Mouse (Mus musculus): Measurements from ENCODE around the gene Zdhhc14. TPM values are rescaled to one million over a fixed set of nuclear protein-coding genes. Genes with fewer than 3 reads are reported as not detected.
A peak's percentile ranks its signal among the peaks of the same experiment; 100 is the strongest.

Gene Zdhhc14
- total RNA-seq, 2 experiments from 2014 or later = 4.4 to 5.7 TPM

DNA sequence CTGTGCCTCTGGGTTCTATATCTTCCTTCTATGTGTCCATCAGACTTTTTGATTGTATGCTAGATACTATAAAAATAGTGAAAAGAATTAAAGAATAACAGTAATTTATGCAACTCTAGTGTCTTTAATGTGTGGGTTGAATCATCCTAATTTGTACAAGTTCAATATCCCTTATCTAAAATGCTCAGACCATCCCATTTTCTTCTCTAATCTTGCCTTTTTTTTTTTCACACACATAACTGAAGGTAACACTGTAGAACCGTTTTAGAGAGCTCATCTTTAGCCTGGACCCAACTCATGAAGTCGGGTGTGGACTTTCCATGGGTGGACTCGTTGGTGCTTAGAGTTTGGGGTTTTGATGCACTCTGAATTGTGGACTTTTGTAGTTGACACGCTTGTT lies 12.6 kb downstream of the Zdhhc14 start:
- DNase-seq = no peak

DNA sequence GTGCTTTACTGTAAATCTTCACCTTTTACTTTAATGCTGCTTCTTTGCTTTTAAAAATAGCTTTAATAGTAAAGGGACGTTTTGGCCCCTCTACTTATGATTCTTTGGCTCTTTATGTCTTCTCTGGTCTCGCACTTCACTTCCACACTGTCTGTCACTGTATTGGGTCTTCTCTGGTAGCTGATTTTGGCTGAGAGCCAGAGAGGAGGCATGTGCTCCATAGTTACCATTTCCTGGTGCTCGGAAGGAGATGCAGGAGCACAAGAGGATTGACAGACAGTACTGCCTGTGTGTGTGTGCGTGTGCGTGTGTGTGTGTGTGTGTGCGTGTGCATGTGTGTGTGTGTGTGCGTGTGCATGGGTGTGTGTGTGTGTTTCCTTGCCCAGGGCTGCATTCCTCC lies 14.2 kb downstream of the Zdhhc14 start:
- peak in 1 of 2 experiments; percentile 10 for DNase-seq

DNA sequence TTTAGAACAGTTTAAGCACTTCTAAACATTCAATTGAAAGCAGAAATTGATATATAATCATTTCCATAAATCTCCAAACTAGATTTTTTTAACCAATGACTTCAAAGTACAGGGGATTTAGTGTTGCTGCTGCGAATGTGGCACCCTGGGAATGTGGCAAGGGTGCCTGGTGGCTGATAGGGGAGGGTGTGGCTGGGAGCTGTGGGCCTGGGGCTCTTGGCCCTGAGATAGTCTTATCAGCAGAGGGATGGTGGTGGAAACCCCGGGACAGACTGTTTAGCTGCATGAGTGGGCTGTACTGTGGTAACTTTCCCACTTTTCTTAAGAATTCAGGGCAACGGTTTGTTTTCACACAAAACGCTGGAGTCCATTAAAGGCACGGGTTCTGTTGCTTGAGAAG lies 14.6 kb downstream of the Zdhhc14 start:
- no peak for DNase-seq

DNA sequence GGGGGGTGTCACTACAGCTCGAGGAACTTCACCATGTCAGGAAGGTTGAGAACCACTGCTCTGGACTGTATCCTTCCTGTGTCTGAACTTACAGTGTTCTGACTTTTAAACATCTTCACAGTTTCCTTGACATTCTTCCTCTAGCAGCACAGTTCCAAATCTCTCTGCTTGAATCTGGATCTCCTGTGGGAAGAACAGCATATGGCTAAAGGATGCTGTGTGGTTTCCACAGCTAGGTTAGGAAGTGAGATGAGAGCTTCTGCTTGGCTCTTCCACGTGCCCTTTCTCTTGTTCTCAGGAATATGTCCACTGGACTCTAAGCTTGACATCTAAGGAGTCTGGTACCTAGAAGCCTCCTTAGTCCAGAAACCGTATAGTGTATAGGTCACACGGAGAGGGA lies 15.7 kb downstream of the Zdhhc14 start:
- DNase-seq = no peak

DNA sequence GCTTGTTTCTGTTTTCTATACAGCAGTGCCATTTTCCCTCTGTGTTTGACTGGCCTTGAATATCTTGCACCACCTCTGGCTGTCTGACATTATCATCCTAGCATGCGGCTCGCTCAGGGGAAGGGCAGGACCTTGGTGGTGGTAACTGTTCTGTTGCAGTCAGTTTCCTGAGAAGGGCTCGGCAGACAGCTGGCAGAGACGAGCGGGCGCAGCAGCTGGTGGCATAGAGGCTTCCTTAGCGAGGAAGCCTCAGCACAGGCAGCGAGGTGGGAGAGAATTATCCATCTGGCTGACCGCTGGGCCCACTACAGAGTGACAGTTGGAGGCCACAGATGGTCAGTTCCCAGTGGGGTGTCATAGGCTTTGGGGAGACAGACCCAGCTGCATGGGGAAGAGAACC lies 18.2 kb downstream of the Zdhhc14 start:
- DNase-seq = peak; percentile 45 to 57

DNA sequence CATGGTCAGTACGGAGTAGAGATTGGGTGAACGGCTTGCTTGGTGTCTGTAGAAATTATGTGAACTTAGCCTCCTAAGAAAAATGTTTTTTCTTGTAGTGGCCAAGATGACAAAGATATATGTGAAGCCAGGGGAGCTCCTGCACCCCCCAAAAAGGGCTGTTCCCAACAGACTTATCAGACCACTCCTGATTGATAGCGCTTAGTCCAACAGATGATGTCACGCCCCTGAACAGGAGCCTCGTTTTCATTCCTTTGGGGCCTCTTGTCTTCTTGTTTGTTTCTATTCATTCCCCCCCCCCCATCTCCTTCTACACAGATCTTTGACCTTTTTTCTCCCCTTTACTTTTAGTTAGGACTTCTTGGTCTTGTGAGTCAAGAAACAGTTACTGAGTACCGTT lies 19.4 kb downstream of the Zdhhc14 start:
- no peak for DNase-seq

DNA sequence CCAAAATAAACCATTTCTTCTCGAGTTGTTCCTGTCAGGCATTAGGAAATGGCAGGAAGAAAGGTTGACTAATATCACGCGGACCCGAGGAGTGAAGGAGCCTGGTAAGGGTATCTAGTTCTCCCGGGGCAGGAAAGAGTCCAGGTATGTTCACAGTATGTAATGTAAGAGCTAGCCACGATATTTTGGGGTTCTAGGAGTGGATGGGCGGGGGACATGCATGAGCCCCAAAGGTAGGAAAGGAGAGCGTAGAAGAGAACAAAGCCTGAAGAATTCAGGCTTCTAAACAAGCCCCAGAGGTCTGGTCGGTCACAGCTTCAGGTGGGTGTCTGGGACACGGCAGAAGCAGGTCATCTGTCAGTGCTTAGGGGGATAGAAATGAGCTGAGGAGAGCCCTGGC lies 27.1 kb downstream of the Zdhhc14 start:
- DNase-seq = no peak

DNA sequence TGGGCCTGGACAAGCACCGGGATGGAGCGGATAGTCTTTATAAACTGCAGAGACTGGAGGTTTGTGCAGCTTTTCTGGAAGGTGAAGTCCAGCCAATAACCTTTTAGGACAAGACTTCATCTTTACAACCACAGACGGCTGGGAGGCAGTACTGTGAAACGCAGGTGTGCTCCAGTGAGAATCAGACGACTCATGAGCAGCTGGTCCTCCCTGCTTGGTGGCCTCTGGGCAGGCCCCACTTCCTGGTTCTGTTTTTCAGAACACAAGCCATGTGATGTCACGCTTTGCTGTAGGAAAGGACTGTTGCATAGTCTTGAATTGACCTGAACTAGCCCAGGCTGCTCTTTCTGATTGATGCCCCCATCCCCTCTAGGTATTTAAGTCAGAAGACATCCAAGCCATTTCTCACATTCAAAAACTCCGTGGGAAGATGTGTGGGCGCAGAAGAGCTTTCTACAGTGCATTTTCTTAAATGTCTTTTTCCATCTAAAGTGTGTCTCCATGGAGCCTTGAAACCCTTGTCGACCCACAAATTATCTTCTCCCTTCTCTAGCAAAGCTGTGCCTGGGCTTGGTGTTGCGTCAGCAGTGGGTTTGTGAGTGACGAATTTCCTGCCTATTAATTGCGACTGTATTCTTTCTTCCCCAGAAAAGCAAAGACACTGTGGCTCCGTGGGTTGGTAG lies 27.7 kb downstream of the Zdhhc14 start:
- DNase-seq = no peak

DNA sequence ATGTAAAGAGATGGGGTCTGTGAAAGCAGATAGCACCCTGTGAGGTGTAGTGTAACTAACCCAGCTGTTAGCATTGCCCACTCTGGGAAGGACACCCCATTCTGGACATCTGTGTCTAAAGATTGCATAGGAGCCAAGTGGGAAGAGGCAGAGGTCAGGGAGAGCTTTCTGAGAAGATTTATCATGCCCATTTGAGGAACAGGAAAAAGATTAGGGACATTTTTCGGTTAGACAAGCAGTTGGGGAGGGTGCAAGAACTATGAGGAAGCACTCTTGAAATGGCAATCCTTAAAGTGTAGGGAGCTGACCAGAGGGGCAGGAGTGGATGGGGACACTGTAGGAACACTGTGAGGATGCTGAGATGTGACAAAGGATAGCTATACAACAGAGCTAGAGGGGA lies 29.2 kb downstream of the Zdhhc14 start:
- DNase-seq = no peak

DNA sequence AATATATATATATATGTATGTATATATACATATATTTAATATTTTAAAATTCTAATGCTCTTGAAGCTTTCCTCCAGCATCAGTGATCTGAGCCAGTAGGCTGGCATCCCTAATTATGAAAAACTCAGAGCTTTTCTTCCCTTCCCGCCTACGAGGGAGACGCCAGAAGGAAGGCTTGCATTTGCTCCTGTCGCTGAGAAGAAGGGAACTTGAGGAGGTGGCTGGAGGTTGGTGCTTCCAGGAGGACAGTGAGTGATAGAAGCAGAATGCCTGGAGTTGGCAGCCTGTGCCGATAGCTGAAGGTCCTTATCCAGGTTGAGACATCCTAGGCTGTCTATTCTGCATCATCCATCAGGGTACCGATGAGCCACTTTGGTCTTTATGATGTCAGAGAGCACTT lies 37.2 kb downstream of the Zdhhc14 start:
- no peak for DNase-seq

DNA sequence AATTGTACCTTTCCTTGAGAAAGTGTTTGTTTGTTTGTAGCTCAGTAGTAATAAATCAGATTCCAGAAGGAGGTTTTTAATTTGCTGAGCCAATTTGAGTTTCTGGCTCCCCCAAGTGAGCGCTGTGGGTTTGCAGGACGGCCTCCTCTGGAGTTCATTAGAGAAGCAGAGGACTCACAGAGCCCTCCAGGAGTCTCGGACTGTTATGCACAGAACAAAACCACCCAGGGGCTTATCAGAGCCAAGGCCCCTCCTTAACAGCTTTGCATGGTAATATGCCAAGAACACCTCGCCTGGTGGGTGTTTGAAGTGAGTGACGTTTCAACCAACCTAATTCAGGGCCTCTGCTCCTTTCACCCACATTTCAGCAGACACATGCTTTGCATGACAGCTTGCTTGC lies 40.5 kb downstream of the Zdhhc14 start:
- DNase-seq = no peak

DNA sequence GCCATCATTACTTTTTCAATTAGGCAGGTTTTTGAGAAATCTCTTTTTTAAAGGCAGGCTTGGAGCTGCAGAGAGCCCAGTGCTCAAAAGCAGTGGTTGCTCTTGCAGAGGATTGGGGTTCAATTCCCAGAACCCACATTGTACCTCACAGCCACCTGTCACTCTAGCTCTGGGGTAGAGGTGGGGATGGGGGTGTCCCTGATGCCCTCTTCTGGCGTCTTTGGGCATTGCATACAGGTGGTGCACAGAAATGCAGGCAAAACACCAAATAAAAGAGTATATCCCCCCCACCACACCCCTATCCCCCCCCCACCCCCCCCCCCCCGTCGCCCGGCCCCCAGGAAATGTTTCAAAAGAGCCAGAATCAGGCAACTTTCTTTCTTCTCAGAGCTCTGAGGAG lies 43.0 kb downstream of the Zdhhc14 start:
- DNase-seq = no peak

DNA sequence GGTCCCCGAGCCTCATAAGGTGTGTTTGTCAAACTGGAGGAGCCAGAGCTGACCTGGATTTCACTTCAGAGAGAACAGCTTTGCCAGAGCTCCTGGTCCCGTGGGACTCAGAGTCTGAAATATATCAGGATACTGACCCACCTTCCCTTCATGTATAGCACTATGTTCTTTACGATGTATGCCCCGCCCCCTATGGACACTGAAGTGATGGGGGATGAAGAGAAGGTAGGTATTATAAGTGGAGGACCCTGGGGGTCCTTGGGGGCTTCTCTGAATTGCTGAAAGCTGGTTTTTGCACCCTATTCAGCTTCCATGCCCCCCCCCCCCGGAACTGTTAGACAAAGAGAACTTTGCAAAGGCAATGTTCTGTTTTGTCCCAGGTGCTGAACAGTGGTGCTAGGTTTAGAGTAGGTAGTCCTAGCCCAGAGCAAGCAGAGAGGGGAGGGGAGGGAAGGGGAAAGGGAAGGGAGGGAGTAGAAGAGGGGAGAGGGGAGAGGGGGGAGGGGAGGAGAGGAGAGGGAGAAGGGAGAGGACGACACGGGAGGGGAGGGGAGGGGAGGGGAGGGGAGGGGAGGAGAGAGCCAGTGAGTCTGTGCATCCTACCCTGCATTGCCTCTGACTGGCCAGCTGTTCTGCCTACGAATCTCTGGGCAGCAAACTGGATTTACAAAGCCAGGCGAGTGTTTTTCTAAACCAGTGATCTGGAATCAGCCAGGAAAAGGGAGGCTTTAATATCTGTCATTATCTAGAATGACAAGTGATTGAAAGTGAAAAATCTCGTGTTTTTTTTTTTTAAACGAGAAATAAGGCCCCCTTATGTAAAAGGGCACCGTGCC lies 44.1 kb downstream of the Zdhhc14 start:
- no peak for DNase-seq

DNA sequence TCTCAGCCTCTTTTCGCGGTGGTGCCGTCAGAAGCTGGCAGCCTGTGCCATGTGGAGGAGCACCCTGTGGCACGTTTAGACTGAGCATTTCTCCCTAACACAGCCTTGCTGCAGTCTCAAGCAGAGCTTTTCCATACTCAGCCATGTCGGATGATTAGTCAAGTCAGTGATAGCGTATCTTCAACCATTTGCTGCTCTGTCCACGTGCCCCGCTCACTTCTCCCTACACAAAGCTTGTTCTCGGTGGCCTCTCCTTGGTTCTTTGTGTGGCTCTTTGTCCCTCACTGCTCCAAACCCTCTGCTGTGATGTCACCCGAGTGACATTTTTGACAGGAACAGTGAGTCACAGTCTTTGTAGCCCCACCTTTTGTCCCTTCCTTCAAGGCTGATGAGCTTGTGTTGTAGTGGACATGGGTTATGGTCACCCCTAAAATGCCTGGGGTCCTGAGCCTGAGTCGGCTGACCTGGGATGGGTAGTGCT lies 44.8 kb downstream of the Zdhhc14 start:
- peak; percentile 28 to 38 for DNase-seq

DNA sequence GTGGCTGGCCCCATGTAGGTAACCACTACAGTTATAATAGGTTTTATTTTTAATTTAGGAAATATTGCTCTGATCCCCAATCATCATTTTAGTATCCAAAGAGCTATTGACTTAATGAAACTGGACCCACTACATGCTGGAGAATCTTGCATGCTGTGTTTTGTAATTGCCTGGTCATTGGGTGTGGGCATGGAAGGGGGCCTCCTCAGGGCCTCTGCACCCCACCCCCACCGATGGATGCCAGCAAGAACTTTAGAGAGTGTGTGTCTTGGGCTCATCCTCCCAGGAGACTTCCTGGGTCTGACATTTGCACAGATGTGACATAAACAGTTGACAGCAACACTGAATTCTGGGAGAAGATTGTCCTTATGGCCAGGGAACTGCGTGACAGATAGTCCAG lies 49.8 kb downstream of the Zdhhc14 start:
- DNase-seq = no peak

DNA sequence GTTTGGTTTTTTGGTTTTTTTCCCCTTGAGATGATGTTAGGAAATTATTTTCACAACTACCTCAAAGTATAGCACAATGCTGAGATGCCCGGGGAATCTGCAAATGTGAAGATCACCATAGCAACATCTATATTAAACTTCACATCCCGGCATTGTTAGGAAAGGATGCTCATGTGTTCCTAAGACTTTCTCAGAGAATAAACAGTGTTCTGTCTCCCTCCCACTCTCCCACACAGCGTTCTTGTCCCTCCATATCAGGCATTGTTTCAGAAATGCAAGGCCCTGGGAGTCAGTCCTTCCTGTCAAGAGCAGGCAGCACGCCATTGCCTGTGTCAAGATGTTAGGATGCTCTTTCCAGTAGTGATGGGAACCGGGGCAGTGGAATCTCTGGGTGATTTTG lies 51.7 kb downstream of the Zdhhc14 start:
- DNase-seq = no peak

DNA sequence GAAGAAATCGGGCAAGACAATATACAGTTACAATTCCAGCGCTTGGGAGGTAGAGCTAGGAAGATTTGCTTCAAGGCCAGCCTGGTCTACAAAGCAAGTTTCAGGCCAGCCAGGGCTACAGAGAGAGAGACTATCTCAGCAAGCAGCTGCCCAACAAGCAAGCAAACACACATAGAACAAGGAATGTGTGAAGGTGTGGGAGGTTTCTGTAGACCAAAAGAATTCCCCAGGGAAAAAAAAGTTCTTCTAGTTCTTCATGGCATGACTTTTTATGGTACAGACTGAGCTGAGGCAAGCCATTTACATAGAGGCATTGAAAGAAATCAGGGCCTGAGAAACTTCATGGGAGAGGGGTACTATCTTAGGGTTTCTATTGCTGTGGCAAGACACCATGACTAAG lies 52.7 kb downstream of the Zdhhc14 start:
- no peak for DNase-seq

DNA sequence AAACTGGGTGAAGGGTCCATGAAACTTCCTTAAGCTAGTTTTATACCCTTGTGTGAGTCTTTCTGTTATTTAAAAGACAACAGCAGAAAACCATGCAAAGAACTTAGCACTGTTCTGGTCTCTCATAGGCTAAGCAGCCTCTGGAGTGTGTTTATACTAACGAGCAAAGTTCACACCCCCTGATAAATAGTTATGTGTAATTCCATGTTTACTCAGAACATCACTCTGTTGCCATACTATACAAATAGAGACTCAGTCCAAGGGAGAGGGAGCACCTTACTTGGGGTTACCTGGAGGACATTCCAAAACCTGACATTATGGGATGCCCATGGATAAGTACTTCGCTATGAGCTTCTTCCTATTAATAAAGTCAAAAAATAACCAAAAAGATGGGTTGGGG lies 56.2 kb downstream of the Zdhhc14 start:
- no peak for DNase-seq

DNA sequence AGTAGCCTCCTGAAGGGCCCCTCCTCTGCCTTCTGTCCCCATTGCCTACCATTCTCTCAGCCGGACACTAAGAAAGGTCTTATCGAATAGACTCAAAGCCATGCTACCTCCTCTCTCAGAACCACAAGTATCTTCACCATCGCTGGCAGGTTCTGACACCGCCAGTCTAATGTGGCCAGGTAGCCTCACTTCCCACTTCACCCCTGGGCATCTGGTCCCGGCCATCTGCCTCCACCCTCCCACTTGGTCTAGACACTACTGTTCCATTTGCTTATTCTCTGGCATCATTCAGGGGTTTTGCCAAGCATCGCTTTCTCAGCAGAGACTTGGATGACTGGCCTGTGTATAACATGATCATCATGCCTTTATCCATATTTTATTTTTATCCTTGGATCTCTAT lies 57.1 kb downstream of the Zdhhc14 start:
- DNase-seq = no peak

DNA sequence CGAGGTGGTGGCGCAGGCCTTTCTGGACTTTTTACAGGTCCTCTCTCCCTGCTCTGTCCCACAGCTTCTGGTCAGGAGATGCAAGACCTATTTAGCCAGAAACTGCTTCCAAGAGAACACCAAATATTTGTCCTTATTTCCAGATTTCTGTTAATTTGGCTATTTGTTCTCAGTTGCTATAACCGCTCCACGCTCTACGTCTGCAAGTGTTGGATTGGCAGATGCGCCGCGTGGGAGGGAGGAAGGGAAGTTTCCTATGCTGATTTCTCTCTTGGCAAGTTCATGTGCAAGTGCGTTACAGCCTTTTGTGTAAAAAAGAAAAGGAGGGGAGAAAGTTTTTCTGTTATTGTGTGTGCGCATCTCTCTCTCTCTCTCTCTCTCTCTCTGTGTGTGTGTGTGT lies 58.1 kb downstream of the Zdhhc14 start:
- DNase-seq = no peak

DNA sequence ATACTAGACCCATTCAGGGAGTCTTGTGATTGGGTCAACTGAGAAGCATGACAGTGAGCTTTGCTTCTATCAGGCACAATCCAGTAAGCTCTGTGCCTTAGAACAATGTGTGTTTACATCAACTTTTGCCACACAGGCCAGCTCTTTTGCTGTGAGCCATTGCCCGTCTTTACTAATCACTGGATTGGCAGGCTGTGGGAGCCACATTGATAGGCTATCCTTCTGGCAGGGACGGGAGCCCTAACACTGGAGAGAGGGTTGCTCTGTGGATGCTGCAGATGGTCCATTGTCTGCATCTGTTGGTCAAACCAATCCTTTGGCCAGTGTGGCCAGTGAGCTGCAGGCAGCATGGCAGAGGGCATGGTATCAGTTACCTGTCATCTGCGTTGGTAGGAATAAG lies 58.8 kb downstream of the Zdhhc14 start:
- DNase-seq = no peak

DNA sequence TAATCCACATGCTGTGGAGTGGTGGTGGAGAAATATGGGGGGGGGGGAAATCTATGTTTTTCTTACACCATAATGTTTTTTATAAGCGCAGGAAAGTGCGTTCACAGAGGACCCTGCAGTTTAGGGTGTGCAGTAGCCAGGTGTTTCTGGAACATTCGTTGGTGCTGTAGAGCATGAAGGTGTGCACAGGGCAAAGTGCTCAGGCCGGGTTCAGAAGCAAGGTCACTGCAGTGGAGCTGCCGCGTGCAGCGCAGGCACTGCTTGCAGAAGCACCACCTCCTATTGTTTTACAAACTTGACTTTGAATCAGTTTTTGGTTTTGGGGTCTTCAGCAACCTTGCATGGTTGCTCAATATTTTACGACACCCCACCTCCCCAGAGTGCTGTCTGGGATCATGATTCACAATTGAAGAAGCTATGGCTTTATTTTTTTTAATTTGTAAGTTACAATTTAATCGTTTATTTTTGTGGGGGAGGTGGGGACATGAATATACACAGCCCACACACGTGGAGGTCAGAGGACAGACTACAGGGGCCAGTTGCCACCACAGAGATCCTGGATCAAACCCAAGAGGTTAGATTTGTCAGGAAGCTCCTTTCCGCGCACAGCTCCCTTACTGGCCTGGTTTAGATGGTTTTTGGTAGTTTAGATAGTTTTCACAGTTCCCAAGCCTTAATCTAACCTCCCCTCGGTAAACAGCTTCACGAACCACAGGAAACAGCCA lies 59.8 kb downstream of the Zdhhc14 start:
- DNase-seq = no peak

DNA sequence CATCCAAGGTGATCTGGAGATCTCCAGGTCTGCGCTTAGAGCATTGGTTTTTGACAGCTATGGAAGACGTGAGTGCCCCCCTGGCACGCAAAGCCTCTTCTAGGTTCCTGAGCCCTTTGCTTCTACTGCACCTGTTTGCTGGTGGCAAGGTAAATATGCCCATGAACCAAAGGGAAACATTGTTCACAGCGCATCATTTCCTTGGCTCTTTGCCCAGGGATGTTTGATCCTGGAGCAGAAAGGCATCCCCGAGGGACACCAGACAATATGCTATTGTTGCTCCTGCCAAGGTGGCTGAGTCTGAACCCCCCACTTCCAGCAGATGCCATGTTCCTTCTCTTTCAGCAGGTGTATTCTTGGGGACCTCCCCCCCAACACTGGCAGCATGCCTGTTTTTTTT lies 61.2 kb downstream of the Zdhhc14 start:
- peak in 1 of 2 experiments; percentile 18 for DNase-seq
